Mouse (Mus musculus) spleen, embryonic (tissue): ENCODE measurements at regions not wholly inside any gene's neighbourhood (a gene's known extent, or its start where the extent isn't known, plus 50 kb on each side); places are given as distances from the start of the nearest gene placed in this dataset.

Experiments
- CTCF ChIA-PET: fragments of 350-600 bp; sonication (Branson Sonifier 250); formaldehyde crosslinking; loops from one replicate; lab custom pipeline; 2022; lab: Charles Lee

- CTCF ChIA-PET: no interaction called here
Observed at GRCm38 (mm10) chr6:107350503-107350902, 179.1 kb upstream of the Lrrn1 start.

GRCm38 (mm10) chr6:107375274-107375673, 154.3 kb upstream of the Lrrn1 start:
- CTCF ChIA-PET: no interaction called here

GRCm38 (mm10) chr6:107378489-107378888, 151.1 kb upstream of the Lrrn1 start:
- CTCF ChIA-PET: no interaction called here

- CTCF ChIA-PET: no interaction called here
Observed at GRCm38 (mm10) chr6:107380621-107381020, 148.9 kb upstream of the Lrrn1 start.

GRCm38 (mm10) chr6:107386094-107386678, 143.4 kb upstream of the Lrrn1 start:
- CTCF ChIA-PET: no interaction called here

GRCm38 (mm10) chr6:107389892-107390291, 139.7 kb upstream of the Lrrn1 start:
- CTCF ChIA-PET: no interaction called here

GRCm38 (mm10) chr6:107394611-107395010, 135.0 kb upstream of the Lrrn1 start:
- CTCF ChIA-PET: no interaction called here

GRCm38 (mm10) chr6:107415766-107416165, 113.8 kb upstream of the Lrrn1 start:
- CTCF ChIA-PET: no interaction called here

- CTCF ChIA-PET: no interaction called here
Observed at GRCm38 (mm10) chr6:107422091-107422490, 107.5 kb upstream of the Lrrn1 start.

- CTCF ChIA-PET: no interaction called here
Observed at GRCm38 (mm10) chr6:107426529-107426928, 103.0 kb upstream of the Lrrn1 start.

- CTCF ChIA-PET: no interaction called here
Observed at GRCm38 (mm10) chr6:107431033-107431432, 98.5 kb upstream of the Lrrn1 start.

- CTCF ChIA-PET: no interaction called here
Observed at GRCm38 (mm10) chr6:107442058-107442457, 87.5 kb upstream of the Lrrn1 start.

GRCm38 (mm10) chr6:107444336-107444735, 85.2 kb upstream of the Lrrn1 start:
- CTCF ChIA-PET: no interaction called here

GRCm38 (mm10) chr6:107459220-107459619, 70.3 kb upstream of the Lrrn1 start:
- CTCF ChIA-PET: no interaction called here

- CTCF ChIA-PET: no interaction called here
Observed at GRCm38 (mm10) chr6:107462440-107462839, 67.1 kb upstream of the Lrrn1 start.

GRCm38 (mm10) chr6:107473395-107473794, 56.2 kb upstream of the Lrrn1 start:
- CTCF ChIA-PET: no interaction called here

- CTCF ChIA-PET: no interaction called here
Observed at GRCm38 (mm10) chr6:107474125-107474524, 55.4 kb upstream of the Lrrn1 start.
